Mouse (Mus musculus): ENCODE results near the gene Ccndbp1. TPM values are rescaled to one million over a fixed set of nuclear protein-coding genes. Genes with fewer than 3 reads are reported as not detected.
"Not testable (repeated sequence)": the region's sequence is repeated elsewhere in the genome, so short reads cannot be mapped to it uniquely, and the experiment has no call there.

Gene Ccndbp1
- polyA plus RNA-seq, 1 experiment from 2014 or later = 37.3 TPM

DNA sequence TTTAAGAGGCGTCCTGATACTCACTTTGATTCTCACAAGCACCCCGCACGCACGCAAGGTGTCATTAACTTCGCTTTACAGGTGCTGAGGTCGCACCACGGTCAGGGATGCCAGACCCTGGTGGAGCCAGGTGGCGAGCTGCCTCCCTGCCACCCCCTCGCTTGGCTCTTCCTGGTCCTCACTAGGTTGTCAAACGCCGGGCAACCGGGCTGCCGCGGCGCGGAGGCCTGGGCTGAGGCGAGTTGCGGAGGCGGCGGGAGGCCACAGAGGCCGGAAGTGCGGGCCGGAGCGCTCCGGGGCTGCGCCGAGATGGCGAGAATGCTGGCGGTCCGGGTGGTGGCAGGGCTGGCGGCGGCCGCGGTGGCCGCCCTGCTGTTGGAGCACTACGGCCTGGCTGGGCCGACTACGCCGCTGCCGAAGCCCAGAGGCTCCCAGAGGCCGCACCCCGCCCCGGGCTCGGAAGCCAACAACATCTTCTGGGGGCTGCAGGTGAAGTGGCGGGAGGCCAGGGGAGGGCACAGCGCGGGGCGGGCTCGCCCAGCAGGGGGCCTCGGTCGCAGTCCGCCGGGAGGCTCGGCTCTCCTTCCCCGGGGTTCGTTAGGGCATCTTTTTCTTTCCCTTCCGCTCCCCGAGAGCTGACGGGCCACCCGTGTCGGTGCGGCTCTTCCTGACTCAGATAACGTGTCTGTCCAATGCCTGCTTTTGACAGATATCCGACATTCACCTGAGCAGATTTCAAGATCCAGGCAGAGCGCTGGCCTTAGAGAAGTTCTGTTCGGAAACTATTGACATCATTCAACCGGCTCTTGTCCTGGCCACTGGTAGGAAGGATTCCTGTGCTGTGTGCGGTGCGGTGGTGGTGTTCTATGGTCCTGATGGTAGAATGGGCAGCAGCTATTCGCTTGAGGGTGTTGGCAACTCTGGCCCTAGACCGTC, 30.9 kb upstream of the Ccndbp1 start, which contains the start of gene Tmem62:
Tmem62 (plus strand) TSS at position 28 of the 936 bp plus-strand sequence.
- H3K27ac ChIP-seq = peak within 1 kb of the TSS; percentile 38; the same call in 1 of the 2 replicates
- H3K4me2 ChIP-seq = peak within 1 kb of the TSS; percentile 98
- under 1% methylated on average over 52 of the region's 71 CpGs for WGBS
- H3K4me1 ChIP-seq = peaks cover 8% of the 10 kb centered on the region; the same call in 1 of the 2 replicates
- 0 out of 2 replicates have a peak, but pooled peaks have one; percentile 30 for ATAC-seq (ENCODE audit: insufficient number of reproducible peaks, low FRiP score, low TSS enrichment, low read depth)
- peak within 1 kb of the TSS; percentile 75 for H3K9ac ChIP-seq
- H3K4me3 ChIP-seq = peak within 1 kb of the TSS; percentile 65
- no peaks in the 10 kb centered on the region for H3K9me3 ChIP-seq
- H3K27me3 ChIP-seq = peaks cover 5% of the 10 kb centered on the region; the same call in 1 of the 2 replicates
- no peaks in the 10 kb centered on the region for H3K36me3 ChIP-seq

DNA sequence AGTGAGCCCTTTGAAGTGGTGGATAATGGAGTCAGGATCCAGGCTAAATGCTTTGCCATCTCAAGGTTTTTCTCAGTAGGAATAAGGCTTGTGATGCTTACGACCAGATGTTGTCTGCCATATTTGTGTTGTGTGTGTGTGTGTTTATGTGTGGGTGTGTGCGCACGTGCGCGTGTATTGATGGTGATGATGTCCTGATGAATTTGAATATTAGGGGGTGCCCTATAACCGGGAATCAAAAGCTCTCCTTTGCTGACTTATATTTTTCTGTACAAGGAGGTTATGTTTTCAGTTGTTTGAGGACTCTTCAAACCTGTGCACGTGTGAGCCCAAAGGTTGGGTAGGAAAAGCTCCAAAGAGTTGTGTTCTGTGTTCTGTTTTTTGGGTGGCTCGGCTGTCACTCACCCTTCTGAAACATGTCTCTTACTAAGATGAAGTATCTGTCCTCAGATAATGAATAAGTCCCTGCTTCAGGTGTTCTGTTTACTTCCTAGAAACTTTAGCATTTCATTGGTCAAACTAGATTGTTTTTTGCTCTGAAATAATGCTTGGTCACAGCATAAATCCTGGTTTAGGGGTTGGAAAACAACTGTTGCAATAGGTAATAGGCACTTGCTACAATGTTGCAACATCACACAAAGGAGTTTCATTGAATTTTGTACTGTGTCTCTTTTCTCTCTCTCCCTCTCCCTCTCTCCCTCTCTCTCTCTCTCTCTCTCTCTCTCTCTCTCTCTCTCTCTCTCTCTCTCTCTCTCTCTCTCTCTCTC, 30.1 kb upstream of the Ccndbp1 start:
- Histone ChIP-seq H3K36me3 (no peaks in the 10 kb centered on the region), H3K4me2 (peak overlapping the region; percentile 98), H3K27me3 (peaks cover 1% of the 10 kb centered on the region; the same call in 1 of the 2 replicates), H3K4me1 (peaks cover 8% of the 10 kb centered on the region; the same call in 1 of the 2 replicates), H3K9ac (no peak overlapping the region), H3K4me3 (peak overlapping the region; percentile 65), H3K9me3 (no peaks in the 10 kb centered on the region), H3K27ac (no peak overlapping the region)
- WGBS = 73% methylated on average over 8 of the region's 8 CpGs
- ATAC-seq (ENCODE audit: insufficient number of reproducible peaks, low FRiP score, low TSS enrichment, low read depth) = no peak

DNA sequence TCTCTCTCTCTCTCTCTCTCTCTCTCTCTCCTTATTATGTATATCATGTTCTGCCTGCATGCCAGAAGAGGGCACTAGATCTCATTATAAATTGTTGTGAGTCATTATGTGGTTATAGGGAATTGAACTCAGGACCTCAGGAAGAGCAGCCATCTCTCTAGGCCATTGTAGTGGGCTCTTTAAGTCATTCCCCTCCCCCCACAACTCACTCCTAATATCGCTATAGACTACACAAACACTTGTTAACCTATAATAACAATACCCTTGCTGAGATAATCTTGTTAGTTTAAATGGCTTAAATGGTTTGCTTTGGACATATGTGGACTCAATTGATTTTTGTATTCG, 29.5 kb upstream of the Ccndbp1 start:
- H3K36me3 ChIP-seq = no peaks in the 10 kb centered on the region
- no peak overlapping the region for H3K4me2 ChIP-seq
- no peaks in the 10 kb centered on the region for H3K27me3 ChIP-seq
- H3K4me3 ChIP-seq = no peak overlapping the region
- ATAC-seq (ENCODE audit: insufficient number of reproducible peaks, low FRiP score, low TSS enrichment, low read depth) = no peak
- H3K27ac ChIP-seq = no peak overlapping the region
- no peak overlapping the region for H3K9ac ChIP-seq
- H3K9me3 ChIP-seq = no peaks in the 10 kb centered on the region
- H3K4me1 ChIP-seq = peaks cover 8% of the 10 kb centered on the region; the same call in 1 of the 2 replicates
- WGBS = 61% methylated on average over 2 of the region's 2 CpGs

- ATAC-seq (ENCODE audit: insufficient number of reproducible peaks, low FRiP score, low TSS enrichment, low read depth) = no peak
- H3K9me3 ChIP-seq = no peaks in the 10 kb centered on the region
- no peak overlapping the region for H3K9ac ChIP-seq
- no peak overlapping the region for H3K4me2 ChIP-seq
- 84% methylated on average over 1 of the region's 1 CpGs for WGBS
- H3K36me3 ChIP-seq = no peaks in the 10 kb centered on the region
- H3K27ac ChIP-seq = no peak overlapping the region
- no peak overlapping the region for H3K4me3 ChIP-seq
- H3K4me1 ChIP-seq = peaks cover 8% of the 10 kb centered on the region; the same call in 1 of the 2 replicates
- no peaks in the 10 kb centered on the region for H3K27me3 ChIP-seq
Observed at GRCm38 (mm10) chr2:120979819-120980218, 28.4 kb upstream of the Ccndbp1 start.

DNA sequence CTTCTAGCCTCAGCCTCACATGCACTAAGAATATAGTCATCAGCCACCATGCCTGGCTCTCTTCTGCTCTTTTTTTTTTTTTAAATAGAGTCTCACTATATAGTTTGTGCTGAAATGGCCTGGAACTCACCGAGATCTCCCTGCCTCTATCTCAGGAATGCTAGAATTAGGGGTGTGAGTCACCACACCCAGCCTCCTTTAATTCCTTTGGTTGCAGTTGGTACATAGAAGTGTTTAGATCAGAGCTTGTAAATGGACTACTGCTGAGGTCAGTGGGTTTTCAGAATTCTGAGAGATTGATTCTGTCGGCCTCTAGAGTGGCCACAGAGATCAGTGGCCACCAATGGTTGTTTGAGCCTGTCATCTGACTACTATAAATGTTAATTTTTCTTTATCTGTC, 27.3 kb upstream of the Ccndbp1 start:
- H3K27ac ChIP-seq = no peak overlapping the region
- no peak for ATAC-seq (ENCODE audit: insufficient number of reproducible peaks, low FRiP score, low TSS enrichment, low read depth)
- no peaks in the 10 kb centered on the region for H3K36me3 ChIP-seq
- no peak overlapping the region for H3K4me2 ChIP-seq
- no peak overlapping the region for H3K9ac ChIP-seq
- H3K9me3 ChIP-seq = no peaks in the 10 kb centered on the region
- H3K27me3 ChIP-seq = no peaks in the 10 kb centered on the region
- H3K4me1 ChIP-seq = peaks cover 8% of the 10 kb centered on the region; the same call in 1 of the 2 replicates
- WGBS = 41% methylated on average over 2 of the region's 2 CpGs
- H3K4me3 ChIP-seq = no peak overlapping the region

DNA sequence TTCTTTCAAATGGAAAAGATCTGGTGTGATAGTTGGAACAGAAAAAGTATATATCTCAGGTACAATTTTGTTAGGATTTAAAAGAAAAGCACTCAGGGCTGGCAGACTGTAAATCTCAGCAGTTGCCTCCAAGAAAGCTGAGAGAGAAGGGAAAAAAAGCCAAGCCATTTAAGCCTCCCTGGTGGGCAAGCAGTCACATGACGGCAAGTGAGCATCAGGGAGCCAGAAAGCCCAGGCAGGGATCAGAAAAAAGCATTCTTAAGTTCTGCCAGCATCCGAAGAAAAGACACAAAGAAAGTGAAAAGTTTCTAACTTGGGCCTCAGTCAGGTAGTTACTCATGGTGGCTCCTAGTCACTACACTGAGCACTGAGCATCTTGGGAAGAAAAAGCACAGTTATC, 24.6 kb upstream of the Ccndbp1 start:
- Histone ChIP-seq H3K9me3 (no peaks in the 10 kb centered on the region), H3K9ac (no peak overlapping the region), H3K36me3 (no peaks in the 10 kb centered on the region), H3K27me3 (no peaks in the 10 kb centered on the region), H3K4me2 (no peak overlapping the region), H3K27ac (no peak overlapping the region), H3K4me3 (no peak overlapping the region), H3K4me1 (no peaks in the 10 kb centered on the region)
- ATAC-seq (ENCODE audit: insufficient number of reproducible peaks, low FRiP score, low TSS enrichment, low read depth) = no peak
- 35% methylated on average over 2 of the region's 2 CpGs for WGBS

DNA sequence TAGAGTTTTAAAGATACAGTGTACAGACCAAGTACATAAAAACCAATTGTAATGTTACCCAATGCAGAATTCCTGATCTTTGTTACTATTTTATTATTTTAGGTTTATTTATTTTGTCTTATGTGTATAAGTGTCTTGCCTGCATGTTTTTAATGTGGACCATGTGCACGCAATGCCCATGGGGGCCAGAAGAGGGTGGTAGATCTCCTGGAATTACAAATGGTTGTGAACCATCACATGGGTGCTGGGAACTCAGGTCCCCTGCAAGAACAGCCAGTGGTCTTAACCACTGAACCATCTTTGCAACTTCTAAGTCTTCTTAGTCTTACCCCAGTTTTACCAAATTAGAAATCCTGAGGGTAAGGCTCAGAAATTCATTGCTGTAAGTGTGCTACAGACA, 23.0 kb upstream of the Ccndbp1 start:
- Histone ChIP-seq H3K27ac (no peak overlapping the region), H3K36me3 (no peaks in the 10 kb centered on the region), H3K4me1 (no peaks in the 10 kb centered on the region), H3K4me2 (no peak overlapping the region), H3K4me3 (no peak overlapping the region), H3K9me3 (no peaks in the 10 kb centered on the region), H3K27me3 (no peaks in the 10 kb centered on the region), H3K9ac (no peak overlapping the region)
- WGBS = 100% methylated on average over 1 of the region's 1 CpGs
- ATAC-seq (ENCODE audit: insufficient number of reproducible peaks, low FRiP score, low TSS enrichment, low read depth) = no peak

- WGBS = 69% methylated on average over 4 of the region's 4 CpGs
- no peaks in the 10 kb centered on the region for H3K27me3 ChIP-seq
- no peak overlapping the region for H3K4me2 ChIP-seq
- no peaks in the 10 kb centered on the region for H3K4me1 ChIP-seq
- H3K27ac ChIP-seq = no peak overlapping the region
- H3K4me3 ChIP-seq = no peak overlapping the region
- no peaks in the 10 kb centered on the region for H3K9me3 ChIP-seq
- H3K36me3 ChIP-seq = no peaks in the 10 kb centered on the region
- no peak overlapping the region for H3K9ac ChIP-seq
- ATAC-seq (ENCODE audit: insufficient number of reproducible peaks, low FRiP score, low TSS enrichment, low read depth) = no peak
Observed at GRCm38 (mm10) chr2:120991196-120991595, 17.0 kb upstream of the Ccndbp1 start.

DNA sequence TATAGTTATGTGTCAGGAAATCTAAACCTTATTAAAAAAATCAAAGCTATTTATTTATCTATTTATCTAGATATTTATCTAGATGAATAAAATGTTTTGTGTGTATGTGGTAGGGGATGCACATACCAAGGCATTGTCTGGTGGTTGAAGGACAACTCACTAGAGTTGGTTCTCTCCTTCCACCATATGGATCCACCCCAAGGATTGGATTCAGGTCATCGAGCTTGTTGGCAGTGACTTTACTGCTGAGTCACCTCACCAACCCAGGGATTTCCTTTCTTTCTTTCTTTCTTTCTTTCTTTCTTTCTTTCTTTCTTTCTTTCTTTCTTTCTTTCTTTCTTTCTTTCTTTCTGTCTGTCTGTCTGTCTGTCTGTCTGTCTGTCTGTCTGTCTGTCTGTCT, 11.6 kb upstream of the Ccndbp1 start:
- not testable (repeated sequence) for ATAC-seq (ENCODE audit: insufficient number of reproducible peaks, low FRiP score, low TSS enrichment, low read depth); H3K4me2 ChIP-seq; H3K9ac ChIP-seq; H3K27me3 ChIP-seq; H3K4me1 ChIP-seq; H3K4me3 ChIP-seq; H3K9me3 ChIP-seq; H3K36me3 ChIP-seq; H3K27ac ChIP-seq
- WGBS = 84% methylated on average over 1 of the region's 1 CpGs

- WGBS = 77% methylated on average over 8 of the region's 8 CpGs
- Histone ChIP-seq H3K4me1 (no peaks in the 10 kb centered on the region), H3K4me3 (no peak overlapping the region), H3K36me3 (no peaks in the 10 kb centered on the region), H3K27me3 (no peaks in the 10 kb centered on the region), H3K27ac (no peak overlapping the region), H3K9me3 (no peaks in the 10 kb centered on the region), H3K9ac (no peak overlapping the region), H3K4me2 (no peak overlapping the region)
- ATAC-seq (ENCODE audit: insufficient number of reproducible peaks, low FRiP score, low TSS enrichment, low read depth) = no peak
Observed at GRCm38 (mm10) chr2:120998863-120999262, 9.3 kb upstream of the Ccndbp1 start.

GRCm38 (mm10) chr2:121003586-121003985, 4.6 kb upstream of the Ccndbp1 start:
- Histone ChIP-seq H3K4me1 (no peaks in the 10 kb centered on the region), H3K27me3 (no peaks in the 10 kb centered on the region), H3K4me3 (no peak overlapping the region), H3K4me2 (no peak overlapping the region), H3K9me3 (no peaks in the 10 kb centered on the region), H3K9ac (no peak overlapping the region), H3K27ac (no peak overlapping the region), H3K36me3 (no peaks in the 10 kb centered on the region)
- 69% methylated on average over 2 of the region's 2 CpGs for WGBS
- no peak for ATAC-seq (ENCODE audit: insufficient number of reproducible peaks, low FRiP score, low TSS enrichment, low read depth)

Measured in limb, embryonic 15.5 days (tissue).